Mouse (Mus musculus): ENCODE measurements around the gene Riok1. TPM values are rescaled to one million over a fixed set of nuclear protein-coding genes. Genes with fewer than 3 reads are reported as not detected.

The Riok1 gene
- polyA plus RNA-seq, 1 experiment from 2014 or later = 63.2 TPM

DNA sequence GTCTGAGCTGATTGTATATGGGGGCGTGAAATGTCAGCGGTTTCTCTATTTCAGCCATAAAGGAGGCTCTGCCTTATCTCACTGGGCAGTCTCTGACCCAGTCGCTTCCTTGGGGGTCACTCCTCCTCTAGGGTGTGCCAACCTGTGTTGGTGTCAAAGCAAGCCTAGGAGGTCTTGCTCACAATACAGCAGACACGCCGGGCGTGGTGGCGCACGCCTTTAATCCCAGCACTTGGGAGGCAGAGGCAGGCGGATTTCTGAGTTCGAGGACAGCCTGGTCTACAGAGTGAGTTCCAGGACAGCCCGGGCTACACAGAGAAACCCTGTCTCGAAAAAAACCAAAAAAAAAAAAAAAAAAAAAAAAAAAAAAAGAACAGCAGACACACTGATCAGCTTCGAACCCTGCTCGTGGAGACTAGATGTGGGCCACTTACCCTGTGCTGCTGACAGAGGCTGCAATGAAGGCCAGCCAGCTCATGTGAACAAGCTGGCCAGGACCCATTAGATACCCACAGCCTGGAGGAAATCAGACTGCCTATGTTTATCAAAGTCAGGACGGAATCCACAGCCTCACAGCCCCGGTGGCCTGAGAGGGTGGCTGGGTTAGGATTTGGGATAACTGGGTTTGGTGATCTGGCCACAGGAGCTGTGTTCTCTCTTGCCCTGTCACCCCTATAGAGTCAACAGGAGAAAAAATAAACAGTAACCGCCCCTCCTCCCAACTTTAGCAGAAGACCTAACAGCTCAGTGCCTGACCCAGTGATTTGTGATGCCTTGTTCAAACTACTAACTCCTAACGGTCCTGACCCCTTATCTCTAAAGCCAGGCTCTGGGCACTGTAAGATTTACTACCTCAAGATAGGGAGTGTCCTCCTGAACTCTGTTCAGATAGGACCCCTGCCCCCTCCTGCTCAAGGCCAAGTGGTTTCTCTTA is 36.8 kb downstream of the Riok1 start:
- WGBS = 91% methylated on average over 17 of the region's 18 CpGs
- H3K4me2 ChIP-seq (replicated peaks) = no peak overlapping the region
- no peak overlapping the region for H3K4me3 ChIP-seq
- no peak for ATAC-seq (ENCODE audit: low FRiP score, low read depth)
- no peaks in the 10 kb centered on the region for H3K4me1 ChIP-seq
- no peaks in the 10 kb centered on the region for H3K9me3 ChIP-seq
- no peak overlapping the region for H3K27ac ChIP-seq (replicated peaks)
- H3K36me3 ChIP-seq = no peaks in the 10 kb centered on the region
- no peaks in the 10 kb centered on the region; the same call in 1 of the 2 replicates for H3K27me3 ChIP-seq
- H3K9ac ChIP-seq (replicated peaks) = no peak overlapping the region

DNA sequence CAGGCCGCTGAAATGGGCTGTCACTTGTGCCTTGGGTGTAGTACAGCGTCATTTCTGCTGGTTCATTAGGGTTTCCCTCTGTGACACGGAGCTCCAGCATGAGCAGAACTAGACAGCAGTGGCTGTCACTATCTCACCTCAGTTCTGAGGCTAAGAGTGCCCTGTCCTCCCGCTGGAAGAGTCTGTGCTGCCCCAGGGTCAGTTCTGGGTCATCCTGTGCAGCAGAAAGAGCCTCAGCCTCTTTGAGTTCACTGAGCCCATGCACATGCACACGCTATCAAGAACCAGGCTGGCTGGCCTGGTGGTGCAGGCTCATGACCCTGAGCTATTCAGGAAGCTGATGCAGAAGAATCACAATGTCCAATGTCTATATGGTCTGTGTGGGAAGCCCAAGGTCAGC is 37.6 kb downstream of the Riok1 start:
- no peak overlapping the region for H3K9ac ChIP-seq (replicated peaks)
- H3K36me3 ChIP-seq = no peaks in the 10 kb centered on the region
- H3K27ac ChIP-seq (replicated peaks) = no peak overlapping the region
- no peak for ATAC-seq (ENCODE audit: low FRiP score, low read depth)
- no peaks in the 10 kb centered on the region for H3K4me1 ChIP-seq
- no peaks in the 10 kb centered on the region for H3K9me3 ChIP-seq
- H3K4me3 ChIP-seq = no peak overlapping the region
- 74% methylated on average over 5 of the region's 5 CpGs for WGBS
- H3K27me3 ChIP-seq = no peaks in the 10 kb centered on the region; the same call in 1 of the 2 replicates
- no peak overlapping the region for H3K4me2 ChIP-seq (replicated peaks)

GRCm38 (mm10) chr13:38077113-38077512 is 40.3 kb downstream of the Riok1 start:
- Histone ChIP-seq H3K36me3 (no peaks in the 10 kb centered on the region), H3K4me3 (no peak overlapping the region), H3K27me3 (no peaks in the 10 kb centered on the region; the same call in 1 of the 2 replicates), H3K9me3 (no peaks in the 10 kb centered on the region), H3K4me1 (no peaks in the 10 kb centered on the region), H3K9ac (replicated peaks) (no peak overlapping the region), H3K4me2 (replicated peaks) (no peak overlapping the region), H3K27ac (replicated peaks) (no peak overlapping the region)
- 26% methylated on average over 11 of the region's 11 CpGs for WGBS
- ATAC-seq (ENCODE audit: low FRiP score, low read depth) = no peak

DNA sequence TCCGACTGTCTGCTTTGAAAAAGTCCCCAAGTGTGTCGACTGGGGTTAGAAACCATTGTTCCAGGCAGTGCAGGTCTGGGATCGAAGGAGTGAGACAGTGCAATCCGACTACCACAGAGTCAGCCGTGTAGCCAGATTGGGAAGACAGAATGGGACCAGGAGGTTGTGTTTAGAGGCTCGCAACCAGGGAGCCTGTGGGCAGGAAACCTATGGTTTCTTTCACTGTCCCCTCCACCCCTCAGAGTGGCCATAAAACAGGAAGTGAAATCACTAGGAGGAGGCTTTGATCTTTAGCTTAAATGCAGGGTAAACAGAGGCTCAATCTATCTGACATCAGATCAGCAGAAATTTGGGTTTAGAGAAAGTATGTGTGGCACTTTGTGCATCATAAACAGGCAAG is 42.0 kb downstream of the Riok1 start:
- no peak for ATAC-seq (ENCODE audit: low FRiP score, low read depth)
- H3K9me3 ChIP-seq = no peaks in the 10 kb centered on the region
- WGBS = 39% methylated on average over 6 of the region's 6 CpGs
- no peak overlapping the region for H3K4me3 ChIP-seq
- no peaks in the 10 kb centered on the region; the same call in 1 of the 2 replicates for H3K27me3 ChIP-seq
- no peak overlapping the region for H3K9ac ChIP-seq (replicated peaks)
- no peaks in the 10 kb centered on the region for H3K36me3 ChIP-seq
- no peak overlapping the region for H3K27ac ChIP-seq (replicated peaks)
- H3K4me1 ChIP-seq = no peaks in the 10 kb centered on the region
- H3K4me2 ChIP-seq (replicated peaks) = no peak overlapping the region

GRCm38 (mm10) chr13:38079366-38079765 is 42.6 kb downstream of the Riok1 start:
- H3K4me3 ChIP-seq = no peak overlapping the region
- ATAC-seq (ENCODE audit: low FRiP score, low read depth) = no peak
- no peak overlapping the region for H3K9ac ChIP-seq (replicated peaks)
- no peak overlapping the region for H3K27ac ChIP-seq (replicated peaks)
- H3K36me3 ChIP-seq = no peaks in the 10 kb centered on the region
- WGBS = 84% methylated on average over 5 of the region's 5 CpGs
- H3K27me3 ChIP-seq = no peaks in the 10 kb centered on the region; the same call in 1 of the 2 replicates
- H3K9me3 ChIP-seq = no peaks in the 10 kb centered on the region
- H3K4me2 ChIP-seq (replicated peaks) = no peak overlapping the region
- no peaks in the 10 kb centered on the region for H3K4me1 ChIP-seq

DNA sequence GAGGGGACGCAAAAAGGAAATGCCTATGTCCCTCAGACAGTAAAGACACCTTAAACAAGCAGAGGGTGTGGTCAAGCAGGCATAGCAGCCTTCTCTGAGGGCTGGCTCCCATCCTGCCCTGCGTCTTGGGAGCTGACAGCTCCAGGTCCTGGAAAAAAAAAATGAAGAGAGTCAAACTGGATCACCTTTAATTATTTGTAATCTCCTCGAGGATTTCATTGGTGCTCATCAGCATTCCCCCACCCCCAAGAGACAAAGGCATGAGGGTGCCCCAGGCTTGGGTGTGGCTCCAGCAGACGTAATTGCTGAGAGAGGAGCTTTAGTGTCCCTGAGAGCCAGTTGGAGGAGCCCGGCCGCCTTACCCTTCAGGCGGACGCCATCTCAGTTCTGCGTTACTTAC is 43.2 kb downstream of the Riok1 start:
- Histone ChIP-seq H3K27ac (replicated peaks) (no peak overlapping the region), H3K4me2 (replicated peaks) (no peak overlapping the region), H3K4me3 (no peak overlapping the region), H3K9ac (replicated peaks) (no peak overlapping the region), H3K4me1 (no peaks in the 10 kb centered on the region), H3K9me3 (no peaks in the 10 kb centered on the region), H3K36me3 (no peaks in the 10 kb centered on the region), H3K27me3 (no peaks in the 10 kb centered on the region; the same call in 1 of the 2 replicates)
- 57% methylated on average over 9 of the region's 9 CpGs for WGBS
- no peak for ATAC-seq (ENCODE audit: low FRiP score, low read depth)

DNA sequence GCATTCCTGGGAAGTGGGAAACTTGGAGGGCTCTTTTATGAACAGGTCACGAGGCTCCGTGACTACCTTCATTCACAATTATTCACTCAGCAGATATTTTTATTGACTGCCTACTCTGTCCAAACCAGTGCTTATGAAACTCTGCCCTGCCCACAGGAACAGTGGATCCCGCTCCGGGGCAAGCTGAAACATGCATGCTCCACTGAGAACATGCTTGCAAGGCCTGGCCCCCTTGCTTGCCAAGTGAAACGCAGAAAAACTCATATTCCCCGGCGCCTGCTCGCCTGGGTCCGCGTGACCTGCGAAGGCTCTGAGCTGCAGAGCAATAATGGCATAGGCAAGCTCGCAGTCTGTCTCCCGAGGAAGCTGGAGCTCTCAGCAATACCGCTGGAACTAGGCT is 43.9 kb downstream of the Riok1 start:
- no peaks in the 10 kb centered on the region for H3K9me3 ChIP-seq
- no peak overlapping the region for H3K4me2 ChIP-seq (replicated peaks)
- no peak overlapping the region for H3K27ac ChIP-seq (replicated peaks)
- no peak overlapping the region for H3K4me3 ChIP-seq
- WGBS = 87% methylated on average over 14 of the region's 14 CpGs
- no peaks in the 10 kb centered on the region; the same call in 1 of the 2 replicates for H3K27me3 ChIP-seq
- no peak for ATAC-seq (ENCODE audit: low FRiP score, low read depth)
- H3K9ac ChIP-seq (replicated peaks) = no peak overlapping the region
- H3K4me1 ChIP-seq = no peaks in the 10 kb centered on the region
- no peaks in the 10 kb centered on the region for H3K36me3 ChIP-seq

DNA sequence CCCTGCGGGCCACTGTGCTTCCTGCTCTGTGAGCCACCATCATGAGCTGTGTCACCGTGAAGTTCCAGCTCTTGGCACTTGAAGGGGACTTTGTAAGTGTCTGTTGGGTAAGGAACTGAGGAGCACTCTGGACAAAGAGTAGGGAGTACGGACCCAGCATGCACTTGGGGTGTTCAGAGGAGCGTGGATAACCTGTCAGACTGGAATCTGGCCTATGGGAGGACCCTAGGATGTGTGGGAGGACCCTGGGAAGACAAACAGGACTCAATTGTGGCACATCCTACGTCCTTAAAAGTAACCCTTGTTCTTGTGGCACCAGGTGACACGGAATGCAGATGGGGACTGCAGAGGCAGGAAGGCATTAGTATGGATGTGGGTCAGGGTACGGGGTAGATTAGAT is 44.4 kb downstream of the Riok1 start:
- H3K27me3 ChIP-seq = no peaks in the 10 kb centered on the region; the same call in 1 of the 2 replicates
- H3K4me2 ChIP-seq (replicated peaks) = no peak overlapping the region
- no peak overlapping the region for H3K4me3 ChIP-seq
- no peak for ATAC-seq (ENCODE audit: low FRiP score, low read depth)
- no peak overlapping the region for H3K27ac ChIP-seq (replicated peaks)
- WGBS = 80% methylated on average over 7 of the region's 7 CpGs
- H3K36me3 ChIP-seq = no peaks in the 10 kb centered on the region
- H3K4me1 ChIP-seq = no peaks in the 10 kb centered on the region
- no peak overlapping the region for H3K9ac ChIP-seq (replicated peaks)
- H3K9me3 ChIP-seq = no peaks in the 10 kb centered on the region

GRCm38 (mm10) chr13:38086711-38087110 is 49.9 kb downstream of the Riok1 start:
- no peak for ATAC-seq (ENCODE audit: low FRiP score, low read depth)
- Histone ChIP-seq H3K36me3 (no peaks in the 10 kb centered on the region), H3K4me2 (replicated peaks) (no peak overlapping the region), H3K27me3 (no peaks in the 10 kb centered on the region), H3K9me3 (no peaks in the 10 kb centered on the region), H3K27ac (replicated peaks) (no peak overlapping the region), H3K4me3 (no peak overlapping the region), H3K9ac (replicated peaks) (no peak overlapping the region), H3K4me1 (no peaks in the 10 kb centered on the region)
- 75% methylated on average over 3 of the region's 3 CpGs for WGBS

DNA sequence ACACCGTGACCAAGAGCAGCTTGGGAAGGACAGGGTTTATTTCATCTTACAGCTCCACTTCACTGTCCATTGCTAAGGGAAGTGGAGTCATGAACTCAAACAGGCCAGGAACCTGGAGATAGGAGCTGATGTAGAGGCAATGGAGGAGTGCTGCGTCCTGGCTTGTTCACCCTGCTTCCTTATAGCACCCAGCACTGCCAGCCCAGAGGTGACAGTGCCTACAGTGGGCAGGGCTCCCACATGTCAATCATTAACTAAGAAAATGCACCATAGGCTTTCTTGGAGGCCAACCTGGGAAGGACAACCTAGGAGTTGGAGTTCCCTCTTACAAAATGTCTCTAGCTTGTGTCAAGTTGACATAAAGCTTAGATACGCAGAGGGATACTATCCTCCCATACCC is 51.2 kb downstream of the Riok1 start:
- no peak for ATAC-seq (ENCODE audit: low FRiP score, low read depth)
- Histone ChIP-seq H3K9me3 (no peaks in the 10 kb centered on the region), H3K4me2 (replicated peaks) (no peak overlapping the region), H3K9ac (replicated peaks) (no peak overlapping the region), H3K4me1 (no peaks in the 10 kb centered on the region), H3K36me3 (no peaks in the 10 kb centered on the region), H3K4me3 (no peak overlapping the region), H3K27me3 (no peaks in the 10 kb centered on the region), H3K27ac (replicated peaks) (no peak overlapping the region)
- WGBS = 77% methylated on average over 3 of the region's 3 CpGs

- no peaks in the 10 kb centered on the region for H3K36me3 ChIP-seq
Measured at GRCm38 (mm10) chr13:38089449-38089848, 52.7 kb downstream of the Riok1 start.

GRCm38 (mm10) chr13:38089871-38090270 is 53.1 kb downstream of the Riok1 start:
- Histone ChIP-seq H3K4me1 (no peaks in the 10 kb centered on the region), H3K27ac (replicated peaks) (no peak overlapping the region), H3K27me3 (no peaks in the 10 kb centered on the region), H3K4me3 (no peak overlapping the region), H3K36me3 (no peaks in the 10 kb centered on the region), H3K9me3 (no peaks in the 10 kb centered on the region), H3K4me2 (replicated peaks) (no peak overlapping the region), H3K9ac (replicated peaks) (no peak overlapping the region)
- WGBS = 55% methylated on average over 4 of the region's 4 CpGs
- ATAC-seq (ENCODE audit: low FRiP score, low read depth) = no peak

More at GRCm38 (mm10) chr13:38089449-38089848, 52.7 kb downstream of the Riok1 start:
- Histone ChIP-seq H3K9ac (replicated peaks) (no peak overlapping the region), H3K4me2 (replicated peaks) (no peak overlapping the region), H3K27me3 (no peaks in the 10 kb centered on the region), H3K27ac (replicated peaks) (no peak overlapping the region), H3K9me3 (no peaks in the 10 kb centered on the region), H3K4me3 (no peak overlapping the region), H3K4me1 (no peaks in the 10 kb centered on the region)
- 92% methylated on average over 6 of the region's 6 CpGs for WGBS
- no peak for ATAC-seq (ENCODE audit: low FRiP score, low read depth)
